Mouse (Mus musculus) hindlimb bud, embryonic 11.5 days (tissue): Measurements from ENCODE around the gene Krt71.
"Not testable (repeated sequence)": the region's sequence is repeated elsewhere in the genome, so short reads cannot be mapped to it uniquely, and the experiment has no call there.

ENCODE experiments used
- DNase-seq: peaks from one replicate; pipeline ENCODE4 v3.0.0-alpha.2; 2012; ENCODE audit warnings: low read depth, low spot score; ENCODE audit errors: extremely low spot score

Krt71 gene

GRCm38 (mm10) chr15:101690460-101690859 lies 52.4 kb downstream of the Krt71 start:
- not testable (repeated sequence) for DNase-seq

- DNase-seq = no peak
These were observed 54.7 kb downstream of the Krt71 start for GRCm38 (mm10) chr15:101688161-101688560.
